Mouse (Mus musculus) gastrocnemius, adult 8-10 months (tissue): ENCODE results near the gene Olfr98. TPM values are rescaled to one million over a fixed set of nuclear protein-coding genes. Genes with fewer than 3 reads are reported as not detected.
A peak's percentile ranks its signal among the peaks of the same experiment; 100 is the strongest.
"Not testable (repeated sequence)": the region's sequence is repeated elsewhere in the genome, so short reads cannot be mapped to it uniquely, and the experiment has no call there.

Experiments used
- DNase-seq, 2 experiments: peaks; one replicate each; pipeline ENCODE4 v3.0.0; 2022; ENCODE audit warnings: low spot score in 2 of 2
- total RNA-seq, 4 experiments: library from RNA; stranded (reverse); gene quantifications; 2 replicates each; pipeline ENCODE4 v1.2.4; 2022

The Olfr98 gene
- total RNA-seq: not detected

DNA sequence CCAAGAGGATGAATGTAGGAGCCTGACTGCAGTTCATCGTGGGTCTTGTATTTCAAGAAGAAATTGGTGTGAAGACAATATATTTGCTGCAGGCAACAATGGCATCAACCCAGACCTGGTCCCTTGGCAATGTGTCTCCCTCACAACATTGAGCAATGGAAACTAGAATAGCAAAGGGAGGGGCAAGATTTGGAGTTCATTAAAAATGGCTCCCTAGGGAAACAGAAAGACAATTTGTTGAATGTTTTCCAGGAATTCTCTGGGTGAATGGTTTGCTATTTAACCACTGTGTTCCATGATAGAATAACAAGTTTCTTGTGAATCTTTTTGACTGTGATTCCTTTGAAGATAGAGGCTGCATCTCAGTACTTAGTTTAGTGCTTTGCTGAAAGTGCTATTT lies at the start of gene Olfr98:
TSS of gene Olfr98 (minus strand) at position 124 of the 400 bp plus-strand sequence.
- DNase-seq: no peak

GRCm38 (mm10) chr17:37310146-37310699 lies 46.7 kb upstream of the Olfr98 start:
- no peak for DNase-seq

DNA sequence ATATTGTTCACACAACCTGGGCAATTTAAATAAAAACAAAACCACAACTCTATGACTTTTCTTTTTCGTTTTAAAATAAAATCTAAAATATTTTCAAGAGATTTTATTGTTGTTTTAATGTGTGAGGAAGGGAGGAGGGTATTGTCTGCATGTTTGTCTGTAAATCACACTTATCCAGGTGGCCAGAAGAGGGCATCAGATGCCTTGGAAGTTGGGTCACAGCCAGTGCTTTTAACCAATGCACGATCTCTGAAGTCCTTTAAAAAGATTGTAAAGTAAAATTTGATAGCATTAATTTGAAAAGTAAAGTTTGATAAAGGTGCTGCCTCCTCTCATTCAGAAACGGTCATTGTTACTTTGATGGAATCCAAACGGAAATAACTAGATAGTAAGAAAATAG lies 44.9 kb upstream of the Olfr98 start:
- DNase-seq: no peak

- no peak for DNase-seq
These were observed 40.7 kb upstream of the Olfr98 start, which contains the start of gene Olfr101 for GRCm38 (mm10) chr17:37304213-37304612. Gene Olfr101 (minus strand): TSS chr17:37304313.

GRCm38 (mm10) chr17:37283360-37283759 lies 19.8 kb upstream of the Olfr98 start, which contains the start of gene Olfr99:
Gene Olfr99 (minus strand): TSS chr17:37283460.
- DNase-seq: no peak

DNA sequence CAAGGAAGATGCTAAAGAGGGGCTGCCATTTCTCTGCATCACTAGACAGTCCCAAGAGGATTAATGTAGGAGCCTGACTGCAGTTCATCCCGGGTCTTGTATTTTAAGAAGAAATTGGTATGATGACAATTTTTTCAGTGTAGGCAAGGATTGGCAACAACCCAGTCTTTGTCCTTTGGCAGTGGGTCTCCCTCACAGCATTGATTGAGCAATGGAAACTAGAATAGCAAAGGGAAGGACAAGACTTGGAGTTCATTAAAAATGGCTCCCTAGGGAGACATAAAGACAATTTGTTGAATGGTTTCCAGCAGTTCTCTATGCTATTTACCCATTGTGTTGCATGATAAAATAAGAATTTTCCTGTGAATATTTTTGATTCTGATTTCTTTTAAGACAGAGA lies 16.8 kb upstream of the Olfr98 start:
- peak in 1 of 2 experiments; percentile 14 for DNase-seq

GRCm38 (mm10) chr17:37276573-37276972 lies 13.0 kb upstream of the Olfr98 start:
- DNase-seq: no peak

DNA sequence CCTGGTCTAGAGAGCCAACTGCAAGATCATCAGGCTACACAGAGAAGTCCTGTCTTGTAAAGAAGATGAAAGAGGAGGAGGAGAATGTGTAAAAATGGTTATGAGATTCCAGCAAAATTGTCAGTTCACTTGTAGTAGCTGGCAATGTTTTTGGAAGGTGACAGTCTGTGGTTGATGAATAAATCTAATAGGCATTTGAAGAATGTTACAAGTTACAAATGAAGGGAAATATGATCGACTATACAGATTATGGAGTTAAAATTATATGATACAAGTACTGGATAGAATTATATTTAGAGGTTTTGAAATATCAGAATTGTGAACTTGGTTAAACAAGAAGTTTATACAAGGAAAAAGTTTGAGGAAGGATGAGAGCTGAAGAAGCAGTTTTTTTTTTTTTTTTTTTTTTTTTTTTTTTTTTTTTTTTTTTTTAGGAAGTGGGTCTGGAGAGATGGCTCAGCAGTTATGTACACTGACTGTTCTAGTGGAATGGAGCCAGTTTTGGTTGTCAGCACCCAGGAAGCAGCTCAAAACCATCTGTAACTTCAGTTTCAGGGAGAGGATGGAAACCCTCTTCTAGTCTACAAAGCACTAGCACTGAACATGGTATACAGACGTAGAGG lies 12.2 kb upstream of the Olfr98 start:
- DNase-seq: no peak

DNA sequence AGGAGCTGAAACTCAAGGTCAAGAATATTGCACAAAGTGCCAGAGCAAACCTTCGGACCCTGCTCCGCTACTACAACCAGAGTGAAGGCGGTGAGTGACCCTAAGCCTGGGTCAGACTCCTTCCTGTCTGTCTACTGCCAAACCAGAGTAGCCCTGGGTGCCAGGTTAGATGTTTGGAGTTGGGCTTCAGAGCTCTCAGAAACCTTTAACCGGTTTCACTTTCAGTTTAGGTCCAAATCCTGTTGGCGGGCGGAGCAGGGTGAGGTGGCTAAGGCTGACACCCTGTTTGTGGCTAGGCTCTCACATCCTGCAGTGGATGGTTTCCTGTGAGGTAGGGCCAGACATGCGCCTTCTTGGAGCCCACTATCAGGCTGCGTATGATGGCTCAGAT lies 7.1 kb upstream of the Olfr98 start:
- DNase-seq: peak; percentile 18 to 50

GRCm38 (mm10) chr17:37270058-37270701 lies 6.6 kb upstream of the Olfr98 start, which contains the start of gene H2-M3:
Gene H2-M3 (plus strand): TSS chr17:37270220.
- peak; percentile 79 to 88 for DNase-seq

DNA sequence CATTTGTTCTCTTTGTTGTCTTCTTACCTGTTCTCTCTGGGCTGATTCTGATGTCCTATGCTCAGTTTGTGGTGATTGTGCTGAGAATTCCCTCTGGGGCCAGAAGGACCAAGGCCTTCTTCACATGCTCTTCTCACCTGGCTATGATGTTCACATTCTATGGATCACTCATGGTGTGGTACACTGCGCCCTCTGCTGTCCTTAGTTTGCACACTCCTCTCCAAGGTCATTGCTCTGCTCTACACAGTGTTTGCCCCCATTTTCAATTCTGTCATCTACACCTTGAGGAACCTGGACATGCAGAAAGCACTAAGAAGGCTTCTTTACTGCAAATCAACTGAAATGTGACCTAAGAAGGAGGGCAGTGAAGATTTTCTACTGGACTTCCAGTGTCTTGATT lies 13.0 kb downstream of the Olfr98 start:
- DNase-seq: no peak

DNA sequence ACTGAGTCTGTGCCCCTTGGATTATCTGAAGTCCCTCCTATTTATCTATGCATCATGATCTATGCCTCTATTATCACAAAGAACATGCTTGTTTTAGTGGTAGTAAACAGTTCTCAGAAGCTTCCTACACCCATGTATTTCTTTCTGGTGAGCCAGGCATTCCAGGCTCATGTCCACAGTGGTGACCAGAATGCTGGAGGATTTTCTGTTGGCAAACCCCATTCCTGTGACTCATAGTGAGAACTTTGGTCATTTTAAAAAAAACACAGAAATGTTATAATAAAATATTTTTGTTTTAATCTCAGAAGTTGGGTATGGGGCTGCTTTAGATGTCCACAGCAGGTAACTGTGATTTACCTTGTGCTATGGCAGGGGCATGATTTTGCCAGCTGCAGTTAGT lies 14.1 kb downstream of the Olfr98 start:
- no peak for DNase-seq

DNA sequence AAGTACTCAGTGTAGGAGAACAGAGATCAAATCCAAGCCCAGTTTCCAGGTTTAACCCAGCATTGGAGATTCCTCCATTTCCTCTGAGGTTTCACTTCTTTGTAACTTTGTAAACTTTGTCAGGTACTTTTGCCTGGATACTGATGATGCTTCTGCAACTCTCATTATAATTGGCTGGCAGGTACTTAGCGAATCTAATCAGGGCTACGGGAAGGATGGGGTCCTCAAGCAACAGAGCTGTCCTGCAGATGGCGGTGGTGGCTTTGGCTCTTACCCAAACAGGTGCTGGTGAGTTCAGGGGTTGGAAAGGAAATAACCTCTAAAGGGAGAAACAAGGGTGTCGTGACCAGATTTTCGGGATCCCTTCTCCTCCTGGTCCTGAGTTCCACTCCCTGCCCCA lies 16.8 kb downstream of the Olfr98 start:
- DNase-seq: no peak

DNA sequence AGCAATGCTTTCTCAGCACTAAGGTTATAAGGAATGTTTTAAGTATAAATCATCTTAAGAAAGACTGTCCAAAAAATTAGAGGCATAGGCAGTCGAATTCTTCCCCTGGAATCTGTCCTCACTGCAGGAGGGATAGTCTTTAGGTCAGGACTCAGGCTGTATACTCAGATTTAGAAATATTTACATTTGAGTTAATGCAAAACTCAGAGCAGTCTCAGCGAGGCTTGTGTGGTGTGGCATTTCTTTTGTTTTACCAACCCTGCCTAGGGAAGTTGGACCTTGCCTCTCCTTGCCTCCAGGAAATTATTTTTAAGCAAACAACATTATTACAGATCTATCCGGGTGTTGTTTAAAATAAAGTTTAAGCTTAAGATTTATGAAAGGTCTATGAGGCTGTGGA lies 21.4 kb downstream of the Olfr98 start:
- DNase-seq: no peak

GRCm38 (mm10) chr17:37237230-37237629 lies 26.3 kb downstream of the Olfr98 start, which contains the start of gene Olfr97:
Gene Olfr97 (minus strand): TSS chr17:37237330.
- DNase-seq: not testable (repeated sequence)

DNA sequence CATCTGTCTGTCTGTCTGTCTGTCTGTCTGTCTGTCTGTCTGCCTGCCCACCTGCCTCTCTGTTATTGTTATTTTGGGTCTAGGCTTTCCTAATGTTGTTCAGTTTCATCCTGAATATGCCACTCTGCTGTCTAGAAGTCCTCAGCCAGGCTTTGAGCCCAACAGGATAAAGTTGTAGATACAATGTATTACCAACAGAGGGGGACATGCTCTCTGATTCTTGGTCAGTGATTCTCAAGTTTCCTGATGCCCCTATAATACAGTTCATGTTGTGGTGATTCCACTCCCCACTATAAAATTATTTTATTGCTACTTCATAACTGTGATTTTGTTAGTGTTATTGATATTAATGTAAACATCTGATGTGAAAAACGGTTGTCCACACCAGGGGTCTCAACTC lies 41.7 kb downstream of the Olfr98 start:
- DNase-seq: no peak

- no peak for DNase-seq
These were observed 43.7 kb downstream of the Olfr98 start, which contains the start of gene Olfr96 for GRCm38 (mm10) chr17:37219846-37220245. Gene Olfr96 (plus strand): TSS chr17:37220146.

DNA sequence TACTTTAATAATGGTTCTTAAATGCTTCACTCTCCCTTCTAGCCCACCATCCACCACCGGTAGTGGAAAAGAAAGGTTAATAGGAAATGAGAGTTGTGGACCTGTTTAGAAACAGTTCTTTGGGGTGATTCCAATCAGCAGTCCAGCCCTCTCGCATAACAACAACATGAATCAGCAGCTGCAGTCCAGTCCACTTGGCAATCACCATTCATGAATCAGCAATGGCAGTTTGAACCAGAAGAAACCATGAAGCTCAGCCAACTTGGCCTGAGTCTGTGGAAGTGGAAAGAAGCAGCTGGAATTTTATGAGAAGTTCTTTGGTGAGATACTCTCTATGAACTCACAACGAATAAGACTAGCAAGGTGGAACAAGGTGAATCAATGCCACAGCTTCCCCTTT lies 45.1 kb downstream of the Olfr98 start:
- DNase-seq: peak; percentile 20 to 33

- no peak for DNase-seq
These were observed 50.5 kb downstream of the Olfr98 start, which contains the start of gene Olfr95 for GRCm38 (mm10) chr17:37213018-37213417. Gene Olfr95 (minus strand): TSS chr17:37213118.
